Mouse (Mus musculus) neural tube, embryonic 11.5 days (tissue): ENCODE measurements around the gene Gns. TPM values are rescaled to one million over a fixed set of nuclear protein-coding genes. Genes with fewer than 3 reads are reported as not detected.

ENCODE experiments used
- polyA plus RNA-seq: library from polyadenylated mRNA; unstranded; fragments of >200 nt; fragmentation: Nextera tagmentation; extraction: Ambion mirVana; gene quantifications from 2 replicates; pipeline ENCODE4 v1.2.1, GENCODE M21; 2014

The Gns gene
- polyA plus RNA-seq, 1 experiment from 2014 or later: 53.5 TPM

Other genes with a start within 250 kb of the Gns start
- 4.1 and 5.3 TPM in 2 replicates for gene Tbc1d30, start 13.8 kb upstream of the Gns start, polyA plus RNA-seq
- gene Rassf3, start 111.3 kb downstream of the Gns start, polyA plus RNA-seq: 10.8 and 10.9 TPM in 2 replicates
- gene Tbk1, start 221.7 kb downstream of the Gns start, polyA plus RNA-seq: 32.4 and 34.9 TPM in 2 replicates